Mouse (Mus musculus): Measurements from ENCODE around the gene Filip1l.

Filip1l gene

GRCm38 (mm10) chr16:57532081-57532493, 179.2 kb downstream of the Filip1l start:
- no peak for DNase-seq (ENCODE audit: low read depth)

GRCm38 (mm10) chr16:57534365-57534764, 181.5 kb downstream of the Filip1l start:
- DNase-seq (ENCODE audit: low read depth) = peak; percentile 53

- peak; percentile 66 for DNase-seq (ENCODE audit: low read depth)
These were observed 181.9 kb downstream of the Filip1l start for GRCm38 (mm10) chr16:57534811-57535210.

- DNase-seq (ENCODE audit: low read depth) = peak; percentile 48
These were observed 183.6 kb downstream of the Filip1l start for GRCm38 (mm10) chr16:57536511-57536910.

GRCm38 (mm10) chr16:57543243-57543642, 190.3 kb downstream of the Filip1l start:
- no peak for DNase-seq (ENCODE audit: low read depth)

- no peak for DNase-seq (ENCODE audit: low read depth)
These were observed 191.5 kb downstream of the Filip1l start for GRCm38 (mm10) chr16:57544441-57544840.

- no peak for DNase-seq (ENCODE audit: low read depth)
These were observed 193.5 kb downstream of the Filip1l start for GRCm38 (mm10) chr16:57546355-57546754.

GRCm38 (mm10) chr16:57548608-57549007, 195.7 kb downstream of the Filip1l start:
- no peak for DNase-seq (ENCODE audit: low read depth)

- peak; percentile 71 for DNase-seq (ENCODE audit: low read depth)
These were observed 196.5 kb downstream of the Filip1l start for GRCm38 (mm10) chr16:57549061-57550037.

- DNase-seq (ENCODE audit: low read depth) = peak; percentile 71
These were observed 197.2 kb downstream of the Filip1l start for GRCm38 (mm10) chr16:57550088-57550487.

- DNase-seq (ENCODE audit: low read depth) = no peak
These were observed 197.9 kb downstream of the Filip1l start for GRCm38 (mm10) chr16:57550817-57551216.

GRCm38 (mm10) chr16:57551617-57552016, 198.7 kb downstream of the Filip1l start:
- peak; percentile 37 for DNase-seq (ENCODE audit: low read depth)

GRCm38 (mm10) chr16:57552709-57553108, 199.8 kb downstream of the Filip1l start:
- DNase-seq (ENCODE audit: low read depth) = no peak

GRCm38 (mm10) chr16:57553235-57553634, 200.3 kb downstream of the Filip1l start:
- DNase-seq (ENCODE audit: low read depth) = no peak

- no peak for DNase-seq (ENCODE audit: low read depth)
These were observed 202.1 kb downstream of the Filip1l start for GRCm38 (mm10) chr16:57554886-57555400.

- DNase-seq (ENCODE audit: low read depth) = no peak
These were observed 202.8 kb downstream of the Filip1l start for GRCm38 (mm10) chr16:57555667-57556066.

- peak; percentile 40 for DNase-seq (ENCODE audit: low read depth)
These were observed 203.4 kb downstream of the Filip1l start for GRCm38 (mm10) chr16:57556244-57556643.

- no peak for DNase-seq (ENCODE audit: low read depth)
These were observed 205.4 kb downstream of the Filip1l start for GRCm38 (mm10) chr16:57558258-57558657.

- DNase-seq (ENCODE audit: low read depth) = no peak
These were observed 207.3 kb downstream of the Filip1l start for GRCm38 (mm10) chr16:57560185-57560584.

- DNase-seq (ENCODE audit: low read depth) = no peak
These were observed 210.6 kb downstream of the Filip1l start for GRCm38 (mm10) chr16:57563453-57563852.

GRCm38 (mm10) chr16:57564807-57565206, 211.9 kb downstream of the Filip1l start:
- no peak for DNase-seq (ENCODE audit: low read depth)

GRCm38 (mm10) chr16:57566215-57566614, 213.3 kb downstream of the Filip1l start:
- peak; percentile 36 for DNase-seq (ENCODE audit: low read depth)

All from 416B (cell line).